Mouse (Mus musculus): ENCODE results near the gene Spsb1. TPM values are rescaled to one million over a fixed set of nuclear protein-coding genes. Genes with fewer than 3 reads are reported as not detected.
A peak's percentile ranks its signal among the peaks of the same experiment; 100 is the strongest.

Gene Spsb1
- polyA plus RNA-seq, 1 experiment from 2014 or later: 15.1 TPM

DNA sequence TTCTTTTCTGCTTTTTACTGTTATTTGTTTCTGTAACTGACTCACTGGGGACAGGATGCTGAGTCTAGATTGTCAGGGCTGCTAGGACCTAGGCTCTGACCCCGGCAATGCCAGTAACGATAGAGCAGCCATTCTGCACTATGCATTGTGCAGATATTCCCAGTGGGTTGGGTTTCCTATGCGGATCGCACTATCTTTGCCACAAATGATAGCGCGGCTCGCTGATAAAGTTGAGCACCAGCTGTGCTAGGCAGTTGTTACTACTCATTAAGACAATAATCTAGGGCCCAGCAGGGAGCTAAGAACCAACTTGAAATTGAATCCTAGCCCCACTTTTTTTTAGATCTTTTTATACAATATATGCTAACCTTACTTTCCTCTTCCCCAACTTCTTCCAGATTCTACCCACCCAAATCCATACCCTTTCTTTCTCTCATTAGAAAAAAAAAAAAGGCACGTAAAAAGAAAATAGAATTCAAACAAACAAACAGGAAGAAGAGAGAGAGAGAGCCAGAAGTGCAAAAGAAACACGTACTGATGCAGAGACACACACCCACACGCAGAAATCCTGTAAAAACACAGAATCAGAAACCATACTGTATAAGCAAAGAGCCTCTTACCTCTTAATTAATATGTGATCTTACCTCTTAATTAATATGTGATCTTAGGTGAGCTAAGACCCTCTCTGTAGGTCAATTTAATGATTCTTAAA lies 99.5 kb downstream of the Spsb1 start:
- WGBS: 72% methylated on average over 10 of the region's 10 CpGs
- Histone ChIP-seq H3K4me2 (ENCODE audit: low read depth, low read length) (no peak overlapping the region), H3K9me3 (ENCODE audit: control insufficient read depth, low read length) (no peaks in the 10 kb centered on the region), H3K4me3 (ENCODE audit: low read length) (no peak overlapping the region), H3K27me3 (ENCODE audit: control insufficient read depth, insufficient read depth, low read depth, low read length) (no peaks in the 10 kb centered on the region), H3K36me3 (ENCODE audit: control insufficient read depth, insufficient read depth, low read length) (no peaks in the 10 kb centered on the region), H3K27ac (ENCODE audit: low read length) (no peak overlapping the region), H3K9ac (ENCODE audit: low read length) (no peak overlapping the region), H3K4me1 (replicated peaks; ENCODE audit: control insufficient read depth, insufficient read depth, low read length) (peaks cover 7% of the 10 kb centered on the region; the same call in 1 of the 2 replicates)
- no peak for ATAC-seq (ENCODE audit: low read depth)

DNA sequence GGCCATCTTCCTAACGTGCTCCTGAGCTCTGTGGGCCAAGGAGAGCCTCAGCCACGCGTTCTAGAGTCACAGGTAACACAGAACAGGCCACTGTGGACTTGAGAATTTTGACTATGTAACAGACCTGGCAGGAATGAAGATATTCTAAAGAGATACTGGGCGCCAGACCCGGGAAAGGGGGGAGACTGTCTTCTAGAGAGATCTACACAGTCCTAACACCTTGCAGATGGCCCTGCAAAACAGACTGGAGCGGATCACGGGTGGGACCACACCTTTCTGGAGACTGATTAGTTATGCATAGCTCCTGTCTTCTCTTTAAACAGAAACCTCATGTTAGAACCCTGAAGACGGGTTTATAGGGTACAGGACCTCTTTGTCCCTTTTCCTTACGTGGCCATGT lies 100.1 kb downstream of the Spsb1 start:
- 0 out of 2 replicates have a peak overlapping the region, but pooled peaks have one; percentile 19 for H3K9ac ChIP-seq (ENCODE audit: low read length)

DNA sequence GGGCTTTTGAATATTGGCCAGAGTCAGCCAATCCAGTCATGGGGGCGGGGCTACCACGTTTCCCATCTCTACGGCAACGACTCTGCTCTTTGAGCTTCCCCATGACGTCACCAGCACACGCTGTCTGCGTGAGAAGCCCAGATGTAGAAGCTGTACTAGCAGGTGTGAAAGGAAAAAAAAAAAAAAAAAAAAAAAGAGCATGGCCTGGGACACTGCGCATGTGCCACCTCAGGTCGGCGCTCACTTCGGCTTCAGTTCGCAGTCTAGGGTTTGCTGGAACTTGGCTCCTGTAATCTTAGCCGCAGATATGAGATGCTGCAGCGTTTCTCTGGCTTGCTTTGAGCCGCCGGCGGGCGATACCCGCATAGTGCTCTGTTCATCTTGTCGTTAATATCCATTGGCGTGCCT lies 100.5 kb downstream of the Spsb1 start:
- Histone ChIP-seq H3K9ac (ENCODE audit: low read length) (peak overlapping the region; percentile 19; the same call in 1 of the 2 replicates), H3K27ac (ENCODE audit: low read length) (no peak overlapping the region), H3K4me2 (ENCODE audit: low read depth, low read length) (peak overlapping the region; percentile 52), H3K27me3 (ENCODE audit: control insufficient read depth, insufficient read depth, low read depth, low read length) (no peaks in the 10 kb centered on the region), H3K4me3 (ENCODE audit: low read length) (peak overlapping the region; percentile 27), H3K4me1 (replicated peaks; ENCODE audit: control insufficient read depth, insufficient read depth, low read length) (peaks cover 7% of the 10 kb centered on the region; the same call in 1 of the 2 replicates), H3K9me3 (ENCODE audit: control insufficient read depth, low read length) (no peaks in the 10 kb centered on the region), H3K36me3 (ENCODE audit: control insufficient read depth, insufficient read depth, low read length) (no peaks in the 10 kb centered on the region)
- WGBS: 3% methylated on average over 21 of the region's 21 CpGs
- ATAC-seq (ENCODE audit: low read depth): peak; percentile 67

More for the DNA sequence above, 100.1 kb downstream of the Spsb1 start:
- Histone ChIP-seq H3K27ac (ENCODE audit: low read length) (no peak overlapping the region), H3K27me3 (ENCODE audit: control insufficient read depth, insufficient read depth, low read depth, low read length) (no peaks in the 10 kb centered on the region), H3K9me3 (ENCODE audit: control insufficient read depth, low read length) (no peaks in the 10 kb centered on the region), H3K4me3 (ENCODE audit: low read length) (peak overlapping the region; percentile 27), H3K4me2 (ENCODE audit: low read depth, low read length) (peak overlapping the region; percentile 52), H3K4me1 (replicated peaks; ENCODE audit: control insufficient read depth, insufficient read depth, low read length) (peaks cover 7% of the 10 kb centered on the region; the same call in 1 of the 2 replicates), H3K36me3 (ENCODE audit: control insufficient read depth, insufficient read depth, low read length) (no peaks in the 10 kb centered on the region)
- WGBS: 61% methylated on average over 9 of the region's 9 CpGs
- no peak for ATAC-seq (ENCODE audit: low read depth)

DNA sequence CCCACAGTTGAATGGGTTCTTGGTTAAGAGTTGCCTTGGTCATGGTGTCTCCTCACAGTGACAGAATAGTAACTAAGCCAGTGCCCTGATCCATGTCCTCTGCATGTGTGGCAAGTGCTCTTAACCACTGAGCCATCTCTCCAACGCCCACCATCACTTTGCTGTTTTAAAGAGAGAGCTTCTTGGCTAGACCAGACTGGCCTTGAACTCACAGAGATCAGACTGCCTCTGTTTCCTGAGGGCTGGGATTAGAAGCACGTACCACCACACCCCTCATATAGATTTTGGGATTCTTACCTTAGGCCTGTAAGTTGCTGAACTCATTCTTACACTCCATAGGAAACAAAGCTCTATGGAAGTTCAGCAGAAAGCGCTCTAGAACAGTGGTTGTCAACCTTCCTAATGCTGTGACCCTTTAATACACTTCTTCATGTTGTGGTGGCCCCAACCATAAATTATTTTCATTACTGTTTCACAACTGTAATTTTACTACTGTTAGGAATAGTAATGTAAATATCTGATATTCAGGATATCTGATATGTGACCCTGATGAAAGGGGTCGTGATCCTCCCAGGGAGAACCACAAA lies 101.1 kb downstream of the Spsb1 start:
- 69% methylated on average over 4 of the region's 4 CpGs for WGBS
- H3K4me1 ChIP-seq (replicated peaks; ENCODE audit: control insufficient read depth, insufficient read depth, low read length): peaks cover 7% of the 10 kb centered on the region; the same call in 1 of the 2 replicates
- H3K9me3 ChIP-seq (ENCODE audit: control insufficient read depth, low read length): no peaks in the 10 kb centered on the region
- no peak for ATAC-seq (ENCODE audit: low read depth)
- no peak overlapping the region for H3K9ac ChIP-seq (ENCODE audit: low read length)
- H3K27ac ChIP-seq (ENCODE audit: low read length): no peak overlapping the region
- no peaks in the 10 kb centered on the region for H3K27me3 ChIP-seq (ENCODE audit: control insufficient read depth, insufficient read depth, low read depth, low read length)
- H3K4me2 ChIP-seq (ENCODE audit: low read depth, low read length): peak overlapping the region; percentile 52; the same call in 1 of the 2 replicates
- H3K36me3 ChIP-seq (ENCODE audit: control insufficient read depth, insufficient read depth, low read length): no peaks in the 10 kb centered on the region
- no peak overlapping the region for H3K4me3 ChIP-seq (ENCODE audit: low read length)

DNA sequence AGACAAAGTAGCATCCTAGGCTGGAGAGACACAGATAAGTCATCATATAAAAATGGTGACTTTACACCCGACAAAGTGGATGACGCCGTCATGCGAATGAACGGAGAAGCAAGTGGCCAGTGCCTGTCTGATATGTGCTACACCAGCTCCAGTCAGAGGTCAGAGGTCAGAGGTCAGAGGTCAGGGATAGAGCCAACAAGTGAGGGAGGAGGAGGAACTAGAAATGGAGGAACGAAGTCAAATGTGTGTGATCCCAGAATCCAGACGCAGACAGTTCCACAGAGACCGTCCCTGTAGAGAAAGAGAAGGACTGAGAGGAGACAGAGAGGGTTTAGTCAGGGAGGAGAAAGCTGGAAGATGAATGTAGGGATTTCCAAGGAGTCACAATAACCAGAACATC lies 103.3 kb downstream of the Spsb1 start:
- Histone ChIP-seq H3K27ac (ENCODE audit: low read length) (no peak overlapping the region), H3K36me3 (ENCODE audit: control insufficient read depth, insufficient read depth, low read length) (no peaks in the 10 kb centered on the region), H3K27me3 (ENCODE audit: control insufficient read depth, insufficient read depth, low read depth, low read length) (no peaks in the 10 kb centered on the region), H3K9ac (ENCODE audit: low read length) (no peak overlapping the region), H3K4me3 (ENCODE audit: low read length) (no peak overlapping the region), H3K4me1 (replicated peaks; ENCODE audit: control insufficient read depth, insufficient read depth, low read length) (peaks cover 11% of the 10 kb centered on the region), H3K4me2 (ENCODE audit: low read depth, low read length) (no peak overlapping the region), H3K9me3 (ENCODE audit: control insufficient read depth, low read length) (no peaks in the 10 kb centered on the region)
- no peak for ATAC-seq (ENCODE audit: low read depth)
- WGBS: 84% methylated on average over 8 of the region's 8 CpGs

DNA sequence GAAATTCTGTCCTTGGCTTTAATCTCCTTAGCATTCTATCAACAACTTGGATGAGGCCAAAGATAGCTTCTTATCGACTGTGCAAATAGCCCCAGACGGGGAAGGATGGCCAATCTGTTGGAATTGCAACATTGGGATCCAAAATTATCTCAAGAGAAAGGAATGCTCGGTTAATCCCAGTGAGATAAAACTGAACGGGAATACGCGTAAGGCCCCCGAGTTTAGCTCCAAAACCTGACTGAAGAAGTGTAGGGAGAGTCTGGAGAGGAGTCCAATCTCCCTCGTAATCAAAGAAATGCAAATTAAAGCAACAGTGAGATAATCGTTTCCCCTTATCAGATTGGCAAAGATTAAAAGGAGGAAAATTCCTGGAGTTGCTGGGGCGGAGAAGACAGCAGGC lies 104.2 kb downstream of the Spsb1 start:
- ATAC-seq (ENCODE audit: low read depth): no peak; the same call in 1 of the 2 replicates

DNA sequence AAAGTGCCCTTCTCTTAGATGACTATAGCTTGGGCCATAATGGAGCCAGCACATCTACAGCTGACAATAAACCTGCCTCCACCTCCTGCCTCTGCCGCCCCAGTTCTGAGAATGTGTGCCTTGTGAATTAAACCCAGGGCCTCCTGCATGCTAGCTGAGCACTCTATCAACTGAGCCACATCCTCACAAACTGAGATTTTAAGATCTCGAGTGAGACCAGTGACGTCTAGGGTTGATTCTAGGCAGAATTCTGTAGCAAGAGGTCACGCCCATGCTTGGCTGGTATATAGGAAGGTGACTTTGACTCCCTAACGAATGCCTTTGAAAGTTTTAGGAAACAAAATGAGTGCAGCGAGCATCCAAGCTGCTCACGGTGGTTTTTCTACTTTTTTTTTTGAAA lies 104.8 kb downstream of the Spsb1 start:
- Histone ChIP-seq H3K4me2 (ENCODE audit: low read depth, low read length) (no peak overlapping the region), H3K27ac (ENCODE audit: low read length) (no peak overlapping the region), H3K36me3 (ENCODE audit: control insufficient read depth, insufficient read depth, low read length) (no peaks in the 10 kb centered on the region), H3K4me1 (replicated peaks; ENCODE audit: control insufficient read depth, insufficient read depth, low read length) (peaks cover 6% of the 10 kb centered on the region), H3K4me3 (ENCODE audit: low read length) (no peak overlapping the region), H3K9ac (ENCODE audit: low read length) (no peak overlapping the region), H3K27me3 (ENCODE audit: control insufficient read depth, insufficient read depth, low read depth, low read length) (no peaks in the 10 kb centered on the region), H3K9me3 (ENCODE audit: control insufficient read depth, low read length) (no peaks in the 10 kb centered on the region)
- ATAC-seq (ENCODE audit: low read depth): no peak
- 80% methylated on average over 7 of the region's 7 CpGs for WGBS

More for the DNA sequence above, 104.2 kb downstream of the Spsb1 start:
- Histone ChIP-seq H3K4me3 (ENCODE audit: low read length) (no peak overlapping the region), H3K27ac (ENCODE audit: low read length) (no peak overlapping the region), H3K4me1 (replicated peaks; ENCODE audit: control insufficient read depth, insufficient read depth, low read length) (peaks cover 6% of the 10 kb centered on the region), H3K9me3 (ENCODE audit: control insufficient read depth, low read length) (no peaks in the 10 kb centered on the region), H3K36me3 (ENCODE audit: control insufficient read depth, insufficient read depth, low read length) (no peaks in the 10 kb centered on the region), H3K4me2 (ENCODE audit: low read depth, low read length) (no peak overlapping the region), H3K27me3 (ENCODE audit: control insufficient read depth, insufficient read depth, low read depth, low read length) (no peaks in the 10 kb centered on the region), H3K9ac (ENCODE audit: low read length) (no peak overlapping the region)
- WGBS: 34% methylated on average over 10 of the region's 10 CpGs

DNA sequence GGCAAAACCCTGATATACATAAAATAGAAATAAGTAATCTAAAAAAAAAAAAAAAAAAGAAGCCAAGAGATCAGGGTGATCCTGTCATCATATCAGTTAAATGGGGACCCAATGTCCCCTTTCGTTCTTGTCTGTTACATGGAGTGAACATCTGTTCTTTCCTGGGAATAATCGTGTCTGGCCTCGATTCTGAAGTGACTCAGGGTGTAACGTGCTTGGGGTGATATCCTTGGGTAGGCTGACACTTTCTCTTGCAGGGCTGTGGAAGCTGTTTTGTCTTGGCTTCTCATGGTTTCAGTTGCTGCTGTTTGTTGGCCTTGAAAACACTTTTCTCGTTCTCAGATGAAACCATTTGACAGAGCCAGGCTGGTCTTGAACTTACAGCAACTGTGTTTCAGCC lies 105.8 kb downstream of the Spsb1 start:
- no peak overlapping the region for H3K27ac ChIP-seq (ENCODE audit: low read length)
- no peaks in the 10 kb centered on the region for H3K27me3 ChIP-seq (ENCODE audit: control insufficient read depth, insufficient read depth, low read depth, low read length)
- WGBS: 78% methylated on average over 5 of the region's 5 CpGs
- H3K4me2 ChIP-seq (ENCODE audit: low read depth, low read length): no peak overlapping the region
- H3K4me3 ChIP-seq (ENCODE audit: low read length): no peak overlapping the region
- no peaks in the 10 kb centered on the region for H3K36me3 ChIP-seq (ENCODE audit: control insufficient read depth, insufficient read depth, low read length)
- peaks cover 6% of the 10 kb centered on the region for H3K4me1 ChIP-seq (replicated peaks; ENCODE audit: control insufficient read depth, insufficient read depth, low read length)
- H3K9me3 ChIP-seq (ENCODE audit: control insufficient read depth, low read length): no peaks in the 10 kb centered on the region
- no peak overlapping the region for H3K9ac ChIP-seq (ENCODE audit: low read length)
- no peak for ATAC-seq (ENCODE audit: low read depth)

DNA sequence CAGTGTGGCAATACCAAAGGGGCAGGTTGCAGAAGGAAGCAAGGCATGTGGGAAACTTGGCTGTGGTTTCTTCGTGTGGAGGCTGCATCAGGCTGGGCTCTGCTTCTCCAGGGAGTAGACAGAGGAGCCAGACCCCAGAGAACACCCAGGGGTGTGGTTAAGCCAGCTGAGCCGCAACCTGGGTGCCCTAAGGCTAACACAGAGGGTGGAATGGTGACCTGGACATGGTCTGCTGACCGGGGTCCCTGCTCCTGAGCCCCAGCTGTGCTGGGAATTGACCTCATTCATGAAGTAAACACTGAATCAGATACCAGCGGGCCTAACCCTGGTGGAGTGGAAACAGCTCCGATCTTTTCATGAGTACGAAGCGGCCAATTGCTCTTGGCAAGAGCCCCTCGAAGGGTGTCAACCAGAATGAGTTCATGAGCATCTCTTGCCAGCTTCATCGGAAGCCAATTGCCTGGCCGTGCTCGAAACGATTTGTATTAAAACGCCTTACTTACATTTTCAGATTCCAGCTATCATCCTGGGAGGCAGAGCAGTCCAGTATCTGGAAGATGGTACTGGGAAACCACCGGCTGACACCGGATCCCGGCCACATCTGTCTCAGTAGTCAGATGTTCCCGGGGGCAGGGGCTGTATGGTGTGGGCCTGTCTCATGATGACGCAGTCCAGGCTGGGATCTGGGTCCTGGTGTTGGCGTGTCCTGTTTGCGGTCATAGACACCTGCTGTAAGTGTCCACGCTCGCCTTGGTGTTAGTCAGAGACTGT lies 107.8 kb downstream of the Spsb1 start:
- WGBS: 56% methylated on average over 22 of the region's 22 CpGs

More for the DNA sequence above, 107.8 kb downstream of the Spsb1 start:
- Histone ChIP-seq H3K9me3 (ENCODE audit: control insufficient read depth, low read length) (no peaks in the 10 kb centered on the region), H3K27ac (ENCODE audit: low read length) (no peak overlapping the region), H3K9ac (ENCODE audit: low read length) (no peak overlapping the region), H3K4me3 (ENCODE audit: low read length) (no peak overlapping the region), H3K4me2 (ENCODE audit: low read depth, low read length) (no peak overlapping the region), H3K36me3 (ENCODE audit: control insufficient read depth, insufficient read depth, low read length) (no peaks in the 10 kb centered on the region), H3K27me3 (ENCODE audit: control insufficient read depth, insufficient read depth, low read depth, low read length) (no peaks in the 10 kb centered on the region), H3K4me1 (replicated peaks; ENCODE audit: control insufficient read depth, insufficient read depth, low read length) (peaks cover 6% of the 10 kb centered on the region)
- peak; percentile 50 for ATAC-seq (ENCODE audit: low read depth)

All from lung, embryonic 16.5 days (tissue).